Mouse (Mus musculus) hindbrain, embryonic 16.5 days (tissue): ENCODE results near the gene Gabra2. TPM values are rescaled to one million over a fixed set of nuclear protein-coding genes. Genes with fewer than 3 reads are reported as not detected.

ENCODE experiments used
- ATAC-seq: fragments of 200-750 bp; cut with Nextera tagmentation; 2 replicates; pipeline ENCODE4 v1.8.0; 2017; ENCODE audit warnings: moderate TSS enrichment, moderate library complexity
- H3K27ac ChIP-seq: fragments of 300-500 bp; sonication (generic); 2 replicates; pipeline ENCODE4 v1.5.1; 2014; ENCODE audit warnings: low read depth, mild to moderate bottlenecking, control low read depth, low read length, moderate library complexity
- H3K27me3 ChIP-seq: fragments of 300-500 bp; sonication (generic); replicated peaks from 2 replicates; pipeline ENCODE4 v1.6.1; 2014; ENCODE audit warnings: low read length; ENCODE audit not compliant: control insufficient read depth, insufficient read depth
- H3K36me3 ChIP-seq: fragments of 300-500 bp; sonication (generic); 2 replicates; pipeline ENCODE4 v1.6.1; 2014; ENCODE audit warnings: mild to moderate bottlenecking, low read length, moderate library complexity, mixed read lengths; ENCODE audit not compliant: control insufficient read depth, insufficient read depth
- H3K4me1 ChIP-seq: fragments of 300-500 bp; sonication (generic); 2 replicates; pipeline ENCODE4 v1.6.1; 2014; ENCODE audit warnings: low read depth, low read length; ENCODE audit not compliant: control insufficient read depth, insufficient read depth
- H3K4me2 ChIP-seq: fragments of 300-500 bp; sonication (generic); 2 replicates; pipeline ENCODE4 v1.6.1; 2014; ENCODE audit warnings: mild to moderate bottlenecking, low read length, control low read depth, moderate library complexity
- H3K4me3 ChIP-seq: fragments of 300-500 bp; sonication (generic); 2 replicates; pipeline ENCODE4 v1.5.1; 2014; ENCODE audit warnings: mild to moderate bottlenecking, low read length, control low read depth, moderate library complexity
- H3K9ac ChIP-seq: fragments of 300-500 bp; sonication (generic); 2 replicates; pipeline ENCODE4 v1.6.1; 2014; ENCODE audit warnings: low read depth, mild to moderate bottlenecking, control low read depth, low read length, moderate library complexity
- H3K9me3 ChIP-seq: fragments of 300-500 bp; sonication (generic); 2 replicates; pipeline ENCODE4 v1.6.1; 2014; ENCODE audit warnings: mild to moderate bottlenecking, low read length, moderate library complexity; ENCODE audit not compliant: control insufficient read depth
- WGBS: fragments of 180-500 bp; shearing (Covaris S2); extraction: QIAGEN DNeasy Blood & Tissue Kit; methylation state at CpG from one replicate; pipeline ENCODE4 v1.1.7; 2014; 5-methylcytosine and 5-hydroxymethylcytosine counted together
- polyA plus RNA-seq: library from polyadenylated mRNA; unstranded; fragments of >200 nt; fragmentation: Nextera tagmentation; extraction: Ambion mirVana; gene quantifications from 2 replicates; pipeline ENCODE4 v1.2.1, GENCODE M21; 2015

Gabra2 gene
- polyA plus RNA-seq, 1 experiment from 2014 or later, result 62.9 TPM

GRCm38 (mm10) chr5:71091926-71092325 is 3.7 kb downstream of the Gabra2 start:
- H3K27me3 ChIP-seq, result no peaks in the 10 kb centered on the region
- H3K4me3 ChIP-seq, result no peak overlapping the region
- peaks cover 4% of the 10 kb centered on the region; the same call in 1 of the 2 replicates for H3K4me1 ChIP-seq
- H3K4me2 ChIP-seq, result no peak overlapping the region
- 77% methylated on average over 2 of the region's 2 CpGs for WGBS
- H3K36me3 ChIP-seq, result no peaks in the 10 kb centered on the region
- no peaks in the 10 kb centered on the region for H3K9me3 ChIP-seq
- ATAC-seq, result no peak
- H3K27ac ChIP-seq, result no peak overlapping the region
- no peak overlapping the region for H3K9ac ChIP-seq

- Histone ChIP-seq H3K36me3 (no peaks in the 10 kb centered on the region), H3K4me2 (no peak overlapping the region), H3K9ac (no peak overlapping the region)
Observed at GRCm38 (mm10) chr5:71078861-71079260, 16.8 kb downstream of the Gabra2 start.

DNA sequence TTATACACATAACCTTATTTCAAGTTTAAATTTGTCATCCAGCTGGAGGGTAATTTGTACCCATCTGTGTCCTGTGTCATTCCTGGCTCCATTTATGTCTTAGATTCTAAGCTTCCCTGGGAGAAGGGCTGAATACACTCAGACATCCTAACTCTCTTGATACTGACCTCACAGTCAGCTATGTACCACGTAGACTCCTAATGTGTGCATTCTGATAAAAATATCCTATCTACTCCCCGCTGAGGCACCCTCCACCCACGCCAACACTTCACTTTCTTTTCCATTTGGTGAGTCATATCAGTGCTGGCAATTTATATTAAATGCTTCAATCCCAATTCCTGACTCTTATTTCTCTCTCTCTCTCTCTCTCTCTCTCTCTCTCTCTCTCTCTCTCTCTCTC is 34.0 kb downstream of the Gabra2 start:
- Histone ChIP-seq H3K36me3 (no peaks in the 10 kb centered on the region), H3K27me3 (no peaks in the 10 kb centered on the region), H3K4me3 (no peak overlapping the region), H3K9me3 (no peaks in the 10 kb centered on the region), H3K4me1 (no peaks in the 10 kb centered on the region), H3K9ac (no peak overlapping the region), H3K27ac (no peak overlapping the region), H3K4me2 (no peak overlapping the region)
- no peak for ATAC-seq
- 76% methylated on average over 3 of the region's 3 CpGs for WGBS

More at GRCm38 (mm10) chr5:71078861-71079260, 16.8 kb downstream of the Gabra2 start:
- H3K9me3 ChIP-seq, result no peaks in the 10 kb centered on the region
- no peak overlapping the region for H3K27ac ChIP-seq
- WGBS, result 92% methylated on average over 5 of the region's 5 CpGs
- no peak overlapping the region for H3K4me3 ChIP-seq
- H3K4me1 ChIP-seq, result no peaks in the 10 kb centered on the region
- no peak for ATAC-seq
- no peaks in the 10 kb centered on the region for H3K27me3 ChIP-seq

GRCm38 (mm10) chr5:71058047-71058446 is 37.6 kb downstream of the Gabra2 start:
- H3K27me3 ChIP-seq, result no peaks in the 10 kb centered on the region
- no peak overlapping the region for H3K4me3 ChIP-seq
- no peak overlapping the region for H3K27ac ChIP-seq
- no peaks in the 10 kb centered on the region for H3K36me3 ChIP-seq
- WGBS, result 42% methylated on average over 7 of the region's 7 CpGs
- no peaks in the 10 kb centered on the region for H3K9me3 ChIP-seq
- H3K4me2 ChIP-seq, result no peak overlapping the region
- no peak overlapping the region for H3K9ac ChIP-seq
- ATAC-seq, result no peak
- H3K4me1 ChIP-seq, result no peaks in the 10 kb centered on the region

DNA sequence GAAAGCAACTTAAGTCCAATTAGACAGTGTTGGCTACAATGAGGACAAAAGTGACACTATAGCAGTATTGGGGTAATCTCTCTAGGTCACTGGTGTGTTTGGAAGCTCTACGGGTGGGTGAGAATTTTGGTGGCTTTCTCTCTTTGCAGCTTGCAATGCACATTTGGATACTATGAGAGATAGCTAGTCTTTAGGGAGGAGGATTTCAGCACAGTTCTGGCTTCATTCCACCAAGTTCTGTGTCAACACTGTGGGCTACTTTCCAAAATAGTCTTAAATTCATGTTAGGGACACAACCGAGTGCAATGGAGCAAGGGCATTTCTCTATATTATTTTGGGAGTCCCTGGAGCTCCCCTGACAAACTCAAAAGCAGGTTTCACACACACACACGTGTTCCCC is 58.3 kb downstream of the Gabra2 start:
- Histone ChIP-seq H3K27ac (no peak overlapping the region), H3K36me3 (no peaks in the 10 kb centered on the region), H3K9ac (no peak overlapping the region), H3K9me3 (no peaks in the 10 kb centered on the region), H3K27me3 (no peaks in the 10 kb centered on the region), H3K4me2 (no peak overlapping the region), H3K4me1 (no peaks in the 10 kb centered on the region), H3K4me3 (no peak overlapping the region)
- no peak for ATAC-seq
- WGBS, result 82% methylated on average over 3 of the region's 3 CpGs

- no peak overlapping the region for H3K4me3 ChIP-seq
- no peak overlapping the region for H3K27ac ChIP-seq
- no peaks in the 10 kb centered on the region for H3K4me1 ChIP-seq
- H3K27me3 ChIP-seq, result no peaks in the 10 kb centered on the region
- H3K9me3 ChIP-seq, result no peaks in the 10 kb centered on the region
- H3K4me2 ChIP-seq, result no peak overlapping the region
- no peaks in the 10 kb centered on the region for H3K36me3 ChIP-seq
- no peak for ATAC-seq
- H3K9ac ChIP-seq, result no peak overlapping the region
- whole genome bisulfite sequencing, result 88% methylated on average over 4 of the region's 4 CpGs
Observed at GRCm38 (mm10) chr5:71025956-71026355, 69.7 kb downstream of the Gabra2 start.

DNA sequence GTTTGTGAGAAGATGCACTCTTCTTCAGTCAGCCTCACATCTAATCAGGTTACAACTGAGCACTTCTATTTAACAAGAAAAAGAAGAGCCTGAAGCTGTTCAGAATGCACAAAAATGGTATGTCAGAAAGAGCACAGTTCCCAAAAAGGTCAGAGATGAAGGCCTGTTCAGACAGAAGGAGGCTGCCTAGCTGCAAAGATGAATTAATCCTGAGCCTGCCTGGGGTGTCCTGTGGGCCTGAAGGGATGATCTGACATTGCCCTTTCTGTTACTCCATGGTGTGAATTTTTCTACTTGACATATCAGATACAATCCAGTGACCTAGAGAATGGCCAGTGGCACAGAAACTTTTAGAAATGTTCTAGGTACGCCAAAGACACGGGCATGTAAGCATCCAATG is 83.9 kb downstream of the Gabra2 start:
- H3K27me3 ChIP-seq, result no peaks in the 10 kb centered on the region
- no peak overlapping the region for H3K9ac ChIP-seq
- H3K9me3 ChIP-seq, result no peaks in the 10 kb centered on the region
- ATAC-seq, result no peak
- no peak overlapping the region for H3K4me3 ChIP-seq
- no peaks in the 10 kb centered on the region; the same call in 1 of the 2 replicates for H3K4me1 ChIP-seq
- no peak overlapping the region for H3K27ac ChIP-seq
- WGBS, result 29% methylated on average over 2 of the region's 2 CpGs
- H3K36me3 ChIP-seq, result no peaks in the 10 kb centered on the region
- no peak overlapping the region for H3K4me2 ChIP-seq

- H3K4me3 ChIP-seq, result no peak overlapping the region
- H3K9me3 ChIP-seq, result no peaks in the 10 kb centered on the region
- ATAC-seq, result no peak
- H3K4me2 ChIP-seq, result no peak overlapping the region
- H3K27me3 ChIP-seq, result no peaks in the 10 kb centered on the region
- WGBS, result 18% methylated on average over 2 of the region's 2 CpGs
- no peak overlapping the region for H3K27ac ChIP-seq
- H3K4me1 ChIP-seq, result no peaks in the 10 kb centered on the region; the same call in 1 of the 2 replicates
- H3K9ac ChIP-seq, result no peak overlapping the region
- no peaks in the 10 kb centered on the region for H3K36me3 ChIP-seq
Observed at GRCm38 (mm10) chr5:71011271-71011670, 84.4 kb downstream of the Gabra2 start.

- Histone ChIP-seq H3K9me3 (no peaks in the 10 kb centered on the region), H3K27me3 (no peaks in the 10 kb centered on the region), H3K36me3 (no peaks in the 10 kb centered on the region), H3K27ac (no peak overlapping the region), H3K9ac (no peak overlapping the region), H3K4me2 (no peak overlapping the region), H3K4me1 (no peaks in the 10 kb centered on the region; the same call in 1 of the 2 replicates), H3K4me3 (no peak overlapping the region)
- ATAC-seq, result no peak
- WGBS, result 47% methylated on average over 3 of the region's 3 CpGs
Observed at GRCm38 (mm10) chr5:71010797-71011196, 84.9 kb downstream of the Gabra2 start.
